Mouse (Mus musculus): ENCODE data around the gene Pmpcb. TPM values are rescaled to one million over a fixed set of nuclear protein-coding genes. Genes with fewer than 3 reads are reported as not detected.
"Not testable (repeated sequence)": the region's sequence is repeated elsewhere in the genome, so short reads cannot be mapped to it uniquely, and the experiment has no call there.

Gene Pmpcb
- total RNA-seq (2021): 100 to 1,000 TPM in 1 of 2 experiments, 10 to 100 TPM in 1; 96.9 to 110 TPM
- long read RNA-seq, experiment 1, transcript Pmpcb-201 (13 exons, 1,615 nt): major isoform, 70 of 82 reads
- long read RNA-seq, experiment 1, partial matches to known transcripts: 8 of 82 reads
- long read RNA-seq, experiment 1, other reads (novel, unspliced or antisense): 4 of 82 reads
- long read RNA-seq, experiment 2, transcript Pmpcb-201 (13 exons, 1,615 nt): major isoform, 77 of 88 reads
- long read RNA-seq, experiment 2, partial matches to known transcripts: 8 of 88 reads
- long read RNA-seq, experiment 2, other reads (novel, unspliced or antisense): 3 of 88 reads

- DNase-seq: peak; percentile 77
These were observed at the start of gene Pmpcb for GRCm38 (mm10) chr5:21736956-21737585. Pmpcb (plus strand) TSS chr5:21737141.

- DNase-seq: no peak
These were observed 44.7 kb upstream of the Pmpcb start for GRCm38 (mm10) chr5:21692230-21692629.

GRCm38 (mm10) chr5:21693372-21693870, 43.5 kb upstream of the Pmpcb start:
- no peak for DNase-seq

GRCm38 (mm10) chr5:21694854-21695490, 42.0 kb upstream of the Pmpcb start:
- no peak for DNase-seq

GRCm38 (mm10) chr5:21699555-21699954, 37.4 kb upstream of the Pmpcb start:
- not testable (repeated sequence) for DNase-seq

- no peak for DNase-seq
These were observed 36.6 kb upstream of the Pmpcb start for GRCm38 (mm10) chr5:21700272-21700821.

- DNase-seq: no peak
These were observed 36.0 kb upstream of the Pmpcb start for GRCm38 (mm10) chr5:21700934-21701333.

- peak; percentile 98 for DNase-seq
These were observed 35.5 kb upstream of the Pmpcb start, which contains the start of gene Napepld for GRCm38 (mm10) chr5:21701351-21702008. Napepld (minus strand) TSS chr5:21701396.

- DNase-seq: no peak
These were observed 35.0 kb upstream of the Pmpcb start for GRCm38 (mm10) chr5:21702009-21702364.

GRCm38 (mm10) chr5:21702873-21703475, 34.0 kb upstream of the Pmpcb start:
- no peak for DNase-seq

GRCm38 (mm10) chr5:21703708-21704107, 33.2 kb upstream of the Pmpcb start:
- no peak for DNase-seq

- DNase-seq: no peak
These were observed 30.4 kb upstream of the Pmpcb start for GRCm38 (mm10) chr5:21706546-21706945.

- not testable (repeated sequence) for DNase-seq
These were observed 28.9 kb upstream of the Pmpcb start for GRCm38 (mm10) chr5:21708011-21708410.

GRCm38 (mm10) chr5:21712127-21712715, 24.7 kb upstream of the Pmpcb start:
- DNase-seq: no peak

- no peak for DNase-seq
These were observed 22.5 kb upstream of the Pmpcb start for GRCm38 (mm10) chr5:21714447-21714846.

GRCm38 (mm10) chr5:21717165-21717715, 19.7 kb upstream of the Pmpcb start:
- no peak for DNase-seq

GRCm38 (mm10) chr5:21718546-21718945, 18.4 kb upstream of the Pmpcb start:
- no peak for DNase-seq

GRCm38 (mm10) chr5:21719209-21719608, 17.7 kb upstream of the Pmpcb start:
- DNase-seq: no peak

GRCm38 (mm10) chr5:21724427-21724826, 12.5 kb upstream of the Pmpcb start:
- no peak for DNase-seq

- no peak for DNase-seq
These were observed 12.1 kb upstream of the Pmpcb start for GRCm38 (mm10) chr5:21724872-21725271.

GRCm38 (mm10) chr5:21729107-21729506, 7.8 kb upstream of the Pmpcb start:
- no peak for DNase-seq
